Mouse (Mus musculus) neural tube, embryonic 15.5 days (tissue): ENCODE measurements around the gene Nup98. TPM values are rescaled to one million over a fixed set of nuclear protein-coding genes. Genes with fewer than 3 reads are reported as not detected.

ENCODE experiments used
- ATAC-seq: fragments of 200-750 bp; cut with Nextera tagmentation; 2 replicates; pipeline ENCODE4 v1.8.0; 2017; ENCODE audit warnings: mild to moderate bottlenecking, moderate TSS enrichment, moderate library complexity; ENCODE audit not compliant: low FRiP score
- H3K27ac ChIP-seq: fragments of 300-500 bp; sonication (generic); replicated peaks from 2 replicates; pipeline ENCODE4 v1.5.1; 2015; ENCODE audit warnings: mild to moderate bottlenecking, inconsistent platforms
- H3K27me3 ChIP-seq: fragments of 300-500 bp; sonication (generic); replicated peaks from 2 replicates; pipeline ENCODE4 v1.6.1; 2015; ENCODE audit warnings: inconsistent platforms
- H3K36me3 ChIP-seq: fragments of 300-500 bp; sonication (generic); 2 replicates; pipeline ENCODE4 v1.6.1; 2015; ENCODE audit warnings: inconsistent platforms
- H3K4me1 ChIP-seq: fragments of 300-500 bp; sonication (generic); 2 replicates; pipeline ENCODE4 v1.6.1; 2015; ENCODE audit warnings: inconsistent platforms
- H3K4me2 ChIP-seq: fragments of 300-500 bp; sonication (generic); 2 replicates; pipeline ENCODE4 v1.6.1; 2015; ENCODE audit warnings: inconsistent platforms, mild to moderate bottlenecking, moderate library complexity
- H3K4me3 ChIP-seq: fragments of 300-500 bp; sonication (generic); replicated peaks from 2 replicates; pipeline ENCODE4 v1.5.1; 2015; ENCODE audit warnings: mild to moderate bottlenecking, inconsistent platforms
- H3K9ac ChIP-seq: fragments of 300-500 bp; sonication (generic); replicated peaks from 2 replicates; pipeline ENCODE4 v1.6.1; 2015; ENCODE audit warnings: mild to moderate bottlenecking, inconsistent platforms
- H3K9me3 ChIP-seq: fragments of 300-500 bp; sonication (generic); replicated peaks from 2 replicates; pipeline ENCODE4 v1.6.1; 2016; ENCODE audit warnings: inconsistent platforms
- WGBS: fragments of 180-500 bp; shearing (Covaris S2); methylation state at CpG from one replicate; pipeline ENCODE4 v1.1.7; 2015; ENCODE audit warnings: mixed read lengths; 5-methylcytosine and 5-hydroxymethylcytosine counted together
- polyA plus RNA-seq: library from polyadenylated mRNA; unstranded; fragments of >200 nt; fragmentation: Nextera tagmentation; extraction: Ambion mirVana; gene quantifications from 2 replicates; pipeline ENCODE4 v1.2.1, GENCODE M21; 2015

Nup98 gene
- polyA plus RNA-seq: 18.1 and 21.2 TPM in 2 replicates

- peak within 1 kb of the TSS; percentile 86 for H3K9ac ChIP-seq
- peak within 1 kb of the TSS; percentile 98 for H3K27ac ChIP-seq
- peaks cover 15% of the 10 kb centered on the region for H3K4me1 ChIP-seq
- under 1% methylated on average over 85 of the region's 87 CpGs for WGBS
- H3K4me3 ChIP-seq: peak within 1 kb of the TSS; percentile 87
- H3K27me3 ChIP-seq: no peaks in the 10 kb centered on the region
- no peaks in the 10 kb centered on the region for H3K9me3 ChIP-seq
- H3K36me3 ChIP-seq: no peaks in the 10 kb centered on the region
- ATAC-seq: peak; percentile 98
- H3K4me2 ChIP-seq: peak within 1 kb of the TSS; percentile 66
These were observed at the start of gene Nup98, which contains the start of gene Pgap2 for GRCm38 (mm10) chr7:102209756-102210721. Gene Nup98 (minus strand): TSS chr7:102210176. Gene Pgap2 (plus strand): TSS chr7:102210208.

- Histone ChIP-seq H3K9me3 (no peaks in the 10 kb centered on the region), H3K27ac (no peak overlapping the region), H3K27me3 (no peaks in the 10 kb centered on the region), H3K36me3 (no peaks in the 10 kb centered on the region), H3K4me3 (no peak overlapping the region), H3K4me1 (no peaks in the 10 kb centered on the region), H3K4me2 (no peak overlapping the region), H3K9ac (no peak overlapping the region)
- 61% methylated on average over 3 of the region's 3 CpGs for WGBS
- no peak for ATAC-seq
These were observed 48.8 kb upstream of the Nup98 start for GRCm38 (mm10) chr7:102258753-102259152.

- H3K27me3 ChIP-seq: no peaks in the 10 kb centered on the region
- H3K9me3 ChIP-seq: no peaks in the 10 kb centered on the region
- H3K4me1 ChIP-seq: no peaks in the 10 kb centered on the region
- no peak overlapping the region for H3K9ac ChIP-seq
- no peak overlapping the region for H3K27ac ChIP-seq
- no peak overlapping the region for H3K4me2 ChIP-seq
- no peaks in the 10 kb centered on the region for H3K36me3 ChIP-seq
- 17% methylated on average over 4 of the region's 4 CpGs for WGBS
- ATAC-seq: peak; percentile 75; the same call in 1 of the 2 replicates
- no peak overlapping the region for H3K4me3 ChIP-seq
These were observed 48.2 kb upstream of the Nup98 start for GRCm38 (mm10) chr7:102258189-102258588.

GRCm38 (mm10) chr7:102256636-102257035, 46.7 kb upstream of the Nup98 start:
- no peaks in the 10 kb centered on the region for H3K4me1 ChIP-seq
- H3K4me3 ChIP-seq: no peak overlapping the region
- 84% methylated on average over 3 of the region's 3 CpGs for WGBS
- no peak overlapping the region for H3K27ac ChIP-seq
- no peaks in the 10 kb centered on the region for H3K9me3 ChIP-seq
- no peaks in the 10 kb centered on the region for H3K27me3 ChIP-seq
- no peak overlapping the region for H3K4me2 ChIP-seq
- ATAC-seq: no peak
- no peak overlapping the region for H3K9ac ChIP-seq
- no peaks in the 10 kb centered on the region for H3K36me3 ChIP-seq

GRCm38 (mm10) chr7:102255954-102256353, 46.0 kb upstream of the Nup98 start, which contains the start of gene Rhog:
Gene Rhog (minus strand): TSS chr7:102256054.
- no peaks in the 10 kb centered on the region for H3K27me3 ChIP-seq
- H3K9ac ChIP-seq: no peak within 1 kb of the TSS
- H3K27ac ChIP-seq: no peak within 1 kb of the TSS
- no peaks in the 10 kb centered on the region for H3K36me3 ChIP-seq
- ATAC-seq: no peak
- WGBS: 88% methylated on average over 3 of the region's 3 CpGs
- no peak within 1 kb of the TSS for H3K4me3 ChIP-seq
- no peak within 1 kb of the TSS for H3K4me2 ChIP-seq
- no peaks in the 10 kb centered on the region for H3K9me3 ChIP-seq
- H3K4me1 ChIP-seq: peaks cover 6% of the 10 kb centered on the region

- no peak for ATAC-seq
- H3K4me3 ChIP-seq: no peak overlapping the region
- no peak overlapping the region for H3K9ac ChIP-seq
- no peak overlapping the region for H3K4me2 ChIP-seq
- H3K36me3 ChIP-seq: no peaks in the 10 kb centered on the region
- peaks cover 19% of the 10 kb centered on the region for H3K4me1 ChIP-seq
- no peaks in the 10 kb centered on the region for H3K9me3 ChIP-seq
- no peak overlapping the region for H3K27ac ChIP-seq
- WGBS: 83% methylated on average over 1 of the region's 1 CpGs
- no peaks in the 10 kb centered on the region for H3K27me3 ChIP-seq
These were observed 43.7 kb upstream of the Nup98 start for GRCm38 (mm10) chr7:102253631-102254030.

GRCm38 (mm10) chr7:102250631-102251214, 40.7 kb upstream of the Nup98 start:
- peak overlapping the region; percentile 77 for H3K9ac ChIP-seq
- H3K27ac ChIP-seq: peak overlapping the region; percentile 88
- H3K4me3 ChIP-seq: peak overlapping the region; percentile 69
- H3K4me1 ChIP-seq: peaks cover 47% of the 10 kb centered on the region
- no peaks in the 10 kb centered on the region for H3K9me3 ChIP-seq
- no peaks in the 10 kb centered on the region for H3K36me3 ChIP-seq
- ATAC-seq: peak; percentile 77
- WGBS: under 1% methylated on average over 33 of the region's 33 CpGs
- peak overlapping the region; percentile 96 for H3K4me2 ChIP-seq
- H3K27me3 ChIP-seq: no peaks in the 10 kb centered on the region

- peaks cover 47% of the 10 kb centered on the region for H3K4me1 ChIP-seq
- ATAC-seq: peak; percentile 84
- no peaks in the 10 kb centered on the region for H3K9me3 ChIP-seq
- H3K9ac ChIP-seq: peak overlapping the region; percentile 77
- H3K4me3 ChIP-seq: peak overlapping the region; percentile 69
- WGBS: under 1% methylated on average over 46 of the region's 49 CpGs
- peak overlapping the region; percentile 96 for H3K4me2 ChIP-seq
- no peaks in the 10 kb centered on the region for H3K27me3 ChIP-seq
- no peaks in the 10 kb centered on the region for H3K36me3 ChIP-seq
- peak overlapping the region; percentile 88 for H3K27ac ChIP-seq
These were observed 40.1 kb upstream of the Nup98 start for GRCm38 (mm10) chr7:102249896-102250630.

GRCm38 (mm10) chr7:102249531-102249895, 39.5 kb upstream of the Nup98 start:
- Histone ChIP-seq H3K9ac (peak overlapping the region; percentile 77), H3K9me3 (no peaks in the 10 kb centered on the region), H3K4me3 (peak overlapping the region; percentile 69), H3K4me2 (peak overlapping the region; percentile 96), H3K4me1 (peaks cover 47% of the 10 kb centered on the region), H3K36me3 (no peaks in the 10 kb centered on the region), H3K27me3 (no peaks in the 10 kb centered on the region), H3K27ac (peak overlapping the region; percentile 88)
- peak; percentile 29 for ATAC-seq
- under 1% methylated on average over 23 of the region's 23 CpGs for WGBS

GRCm38 (mm10) chr7:102248691-102249404, 38.9 kb upstream of the Nup98 start:
- Histone ChIP-seq H3K27me3 (no peaks in the 10 kb centered on the region), H3K4me3 (peak overlapping the region; percentile 69), H3K9me3 (no peaks in the 10 kb centered on the region), H3K4me1 (peaks cover 47% of the 10 kb centered on the region), H3K36me3 (no peaks in the 10 kb centered on the region), H3K27ac (0 out of 2 replicates have a peak overlapping the region, but pooled peaks have one; percentile 88), H3K4me2 (peak overlapping the region; percentile 96), H3K9ac (peak overlapping the region; percentile 77)
- no peak for ATAC-seq
- 36% methylated on average over 16 of the region's 16 CpGs for WGBS
